Mouse (Mus musculus): ENCODE results near the gene ccdc198. TPM values are rescaled to one million over a fixed set of nuclear protein-coding genes. Genes with fewer than 3 reads are reported as not detected.
"Not testable (repeated sequence)": the region's sequence is repeated elsewhere in the genome, so short reads cannot be mapped to it uniquely, and the experiment has no call there.

The ccdc198 gene
- not detected in 2 replicates for polyA plus RNA-seq (2015; fragmentation: Nextera tagmentation; extraction: Ambion mirVana)

DNA sequence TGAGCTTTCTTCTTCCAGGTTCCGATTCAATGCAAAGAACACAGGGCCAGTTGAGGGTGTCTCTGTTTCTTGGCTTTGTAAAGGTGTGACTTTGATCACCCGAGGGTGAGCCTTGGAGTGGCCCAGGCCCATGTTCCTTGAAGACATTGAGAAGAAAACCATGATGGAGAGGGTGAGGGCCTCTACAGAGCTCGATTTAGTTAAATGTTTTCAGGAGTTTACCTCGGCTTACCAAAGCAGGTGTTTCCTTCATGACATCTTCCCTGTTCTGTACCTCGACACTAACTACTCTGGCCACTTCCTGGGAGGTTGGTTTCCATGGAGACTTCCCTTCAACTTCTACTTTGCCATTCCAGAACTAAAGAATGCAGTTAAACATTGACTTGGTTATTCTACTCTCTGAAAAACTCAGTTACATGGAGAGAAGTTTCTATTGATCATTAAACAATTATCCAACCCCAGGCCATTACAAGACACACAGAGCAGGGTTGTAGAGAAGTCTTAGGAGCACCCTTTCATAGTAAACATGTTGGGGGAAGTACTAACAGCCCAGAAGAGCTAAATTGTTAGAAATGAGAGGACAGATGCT lies at the start of gene ccdc198:
TSS of gene ccdc198 (minus strand) at position 349 of the 589 bp plus-strand sequence.
- H3K4me3 ChIP-seq, result no peak within 1 kb of the TSS
- no peaks in the 10 kb centered on the region for H3K27me3 ChIP-seq
- no peak within 1 kb of the TSS for H3K27ac ChIP-seq
- H3K4me2 ChIP-seq, result no peak within 1 kb of the TSS
- H3K4me1 ChIP-seq, result no peaks in the 10 kb centered on the region
- no peaks in the 10 kb centered on the region for H3K36me3 ChIP-seq
- no peaks in the 10 kb centered on the region for H3K9me3 ChIP-seq
- no peak for ATAC-seq (ENCODE audit: insufficient number of reproducible peaks, low FRiP score, low TSS enrichment, low read depth)
- 75% methylated on average over 5 of the region's 5 CpGs for WGBS
- H3K9ac ChIP-seq, result no peak within 1 kb of the TSS

DNA sequence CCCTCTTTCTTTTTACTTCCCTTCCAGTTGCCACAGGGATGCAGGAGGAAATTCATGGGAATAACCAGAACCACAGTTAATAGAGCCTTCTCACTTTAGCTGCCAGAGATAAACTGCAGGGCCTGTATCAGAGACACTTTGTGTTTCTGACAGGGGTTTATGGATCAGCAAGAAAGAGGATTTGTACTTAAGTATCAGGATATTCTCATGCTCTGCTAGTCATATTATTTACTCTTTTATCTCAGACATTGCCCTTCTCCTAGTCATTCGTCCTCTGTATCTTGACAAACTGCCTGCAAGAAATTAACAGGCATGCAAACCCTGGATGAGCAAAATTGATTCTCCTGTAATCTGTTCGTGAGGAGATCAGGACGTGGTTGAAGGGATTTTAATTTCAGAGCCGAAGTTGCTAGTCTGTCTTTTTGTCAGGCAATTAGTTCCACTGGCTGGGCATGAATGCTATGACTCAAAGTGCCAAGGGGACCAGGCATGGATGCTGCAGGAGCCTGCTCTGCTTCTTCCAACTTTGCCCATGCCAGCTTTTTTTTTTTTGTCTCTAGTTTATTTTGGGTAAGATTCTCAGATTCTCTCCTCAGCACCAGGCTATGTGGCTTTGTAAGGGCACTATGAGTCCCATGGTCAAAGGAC lies 48.7 kb upstream of the ccdc198 start:
- Histone ChIP-seq H3K27ac (no peak overlapping the region), H3K36me3 (no peaks in the 10 kb centered on the region), H3K27me3 (no peaks in the 10 kb centered on the region), H3K4me2 (no peak overlapping the region), H3K9ac (no peak overlapping the region), H3K4me3 (no peak overlapping the region), H3K4me1 (no peaks in the 10 kb centered on the region), H3K9me3 (no peaks in the 10 kb centered on the region)
- ATAC-seq (ENCODE audit: insufficient number of reproducible peaks, low FRiP score, low TSS enrichment, low read depth), result no peak
- WGBS, result 57% methylated on average over 4 of the region's 4 CpGs

DNA sequence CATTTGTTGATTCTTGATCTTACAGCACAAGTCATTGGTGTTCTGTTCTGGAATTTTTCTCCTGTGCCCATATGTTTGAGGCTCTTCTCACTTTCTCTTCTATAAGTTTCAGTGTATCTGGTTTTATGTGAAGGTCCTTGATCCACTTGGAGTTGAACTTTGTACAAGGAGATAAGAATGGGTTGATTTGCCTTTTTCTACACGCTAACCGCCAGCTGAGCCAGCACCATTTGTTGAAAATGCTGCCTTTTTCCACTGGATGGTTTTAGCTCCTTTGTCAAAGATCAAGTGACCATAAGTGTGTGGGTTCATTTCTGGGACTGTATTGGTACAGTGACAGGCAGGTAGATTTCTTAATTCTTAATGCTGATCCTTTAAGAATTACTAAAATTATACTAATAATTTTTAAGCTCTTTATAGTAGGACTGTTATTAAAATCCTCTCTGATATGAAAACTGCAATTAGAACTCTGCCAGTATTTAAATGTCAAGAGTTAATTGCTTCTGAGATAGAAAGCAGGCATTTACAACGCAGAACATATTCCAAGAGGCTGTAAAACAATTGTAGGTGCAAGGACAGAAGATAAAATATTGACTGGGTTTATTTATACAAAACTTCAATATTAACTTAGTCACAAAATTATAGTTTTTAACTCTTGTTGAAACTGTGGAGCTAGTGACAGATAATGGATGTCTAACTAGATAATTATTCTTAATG lies 44.9 kb upstream of the ccdc198 start:
- no peaks in the 10 kb centered on the region for H3K36me3 ChIP-seq
- 87% methylated on average over 3 of the region's 3 CpGs for WGBS
- no peak overlapping the region for H3K9ac ChIP-seq
- no peaks in the 10 kb centered on the region for H3K4me1 ChIP-seq
- no peak overlapping the region for H3K4me3 ChIP-seq
- H3K27me3 ChIP-seq, result no peaks in the 10 kb centered on the region
- no peak for ATAC-seq (ENCODE audit: insufficient number of reproducible peaks, low FRiP score, low TSS enrichment, low read depth)
- H3K9me3 ChIP-seq, result no peaks in the 10 kb centered on the region
- no peak overlapping the region for H3K4me2 ChIP-seq
- H3K27ac ChIP-seq, result no peak overlapping the region

DNA sequence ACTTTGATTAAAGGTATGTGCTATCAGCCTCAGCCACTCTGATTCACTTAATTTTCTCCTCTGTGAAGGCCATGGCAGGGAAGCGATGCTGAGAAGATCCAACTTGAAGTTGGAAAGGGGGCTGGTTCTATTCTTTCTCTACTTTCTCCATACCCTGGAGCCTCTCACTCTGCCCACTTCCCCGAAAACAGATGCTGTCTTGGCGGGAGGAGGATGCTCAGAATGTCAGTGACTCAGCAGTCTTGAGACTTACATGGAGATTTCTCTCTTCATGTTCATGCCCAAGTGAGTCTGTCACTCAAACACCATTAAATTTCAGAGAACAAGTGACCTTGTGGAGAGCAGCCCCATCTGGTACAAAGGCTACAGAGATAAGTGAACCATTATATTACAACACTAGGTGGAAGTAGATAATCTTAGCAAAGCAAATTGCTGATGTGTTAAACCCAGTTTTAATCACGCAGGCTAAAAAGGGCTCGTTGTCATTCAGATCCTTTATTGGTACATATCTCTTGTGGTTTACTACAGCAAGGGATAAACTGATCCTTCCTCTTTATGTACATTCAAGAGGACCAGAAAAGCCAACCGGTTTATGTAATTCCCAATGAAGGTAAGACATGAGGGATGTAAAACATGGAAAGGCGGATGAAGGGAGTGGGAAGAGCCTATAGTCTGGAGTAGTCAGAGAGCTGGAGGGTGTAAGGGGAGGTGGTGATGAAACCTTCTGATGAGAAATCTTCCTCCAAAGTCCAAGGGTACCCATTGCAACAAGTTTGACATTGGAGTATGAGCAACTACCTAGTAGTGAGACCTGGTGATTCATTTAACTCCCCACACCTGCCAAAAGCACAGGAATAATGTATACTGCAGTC lies 38.7 kb upstream of the ccdc198 start:
- 83% methylated on average over 7 of the region's 7 CpGs for WGBS
- Histone ChIP-seq H3K9me3 (no peaks in the 10 kb centered on the region), H3K27ac (no peak overlapping the region), H3K4me3 (no peak overlapping the region), H3K36me3 (no peaks in the 10 kb centered on the region), H3K27me3 (no peaks in the 10 kb centered on the region), H3K9ac (no peak overlapping the region), H3K4me2 (no peak overlapping the region), H3K4me1 (no peaks in the 10 kb centered on the region)
- ATAC-seq (ENCODE audit: insufficient number of reproducible peaks, low FRiP score, low TSS enrichment, low read depth), result no peak

DNA sequence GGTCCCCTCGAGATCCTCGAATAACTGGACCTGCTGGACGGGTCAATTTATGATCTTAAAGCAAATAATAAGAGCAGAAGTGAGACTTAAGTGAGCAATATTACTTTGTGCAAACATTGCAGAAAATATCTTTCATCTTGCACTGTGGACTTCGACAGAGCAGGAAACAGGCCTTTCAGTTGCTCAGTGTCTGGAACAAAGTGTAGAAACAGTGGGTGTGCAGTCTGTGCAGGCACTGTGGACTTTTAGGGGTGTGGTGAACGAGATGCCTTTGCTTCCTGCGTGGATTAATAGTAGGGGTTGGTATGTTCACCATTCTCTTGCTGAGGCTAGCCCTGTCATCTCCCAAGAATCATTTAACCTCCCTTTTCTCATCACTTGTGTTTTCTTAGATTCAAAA lies 33.6 kb upstream of the ccdc198 start:
- Histone ChIP-seq H3K36me3 (no peaks in the 10 kb centered on the region), H3K27ac (no peak overlapping the region), H3K9me3 (no peaks in the 10 kb centered on the region), H3K4me3 (no peak overlapping the region), H3K4me1 (no peaks in the 10 kb centered on the region), H3K27me3 (no peaks in the 10 kb centered on the region), H3K4me2 (no peak overlapping the region), H3K9ac (no peak overlapping the region)
- 74% methylated on average over 6 of the region's 6 CpGs for WGBS
- ATAC-seq (ENCODE audit: insufficient number of reproducible peaks, low FRiP score, low TSS enrichment, low read depth), result no peak

DNA sequence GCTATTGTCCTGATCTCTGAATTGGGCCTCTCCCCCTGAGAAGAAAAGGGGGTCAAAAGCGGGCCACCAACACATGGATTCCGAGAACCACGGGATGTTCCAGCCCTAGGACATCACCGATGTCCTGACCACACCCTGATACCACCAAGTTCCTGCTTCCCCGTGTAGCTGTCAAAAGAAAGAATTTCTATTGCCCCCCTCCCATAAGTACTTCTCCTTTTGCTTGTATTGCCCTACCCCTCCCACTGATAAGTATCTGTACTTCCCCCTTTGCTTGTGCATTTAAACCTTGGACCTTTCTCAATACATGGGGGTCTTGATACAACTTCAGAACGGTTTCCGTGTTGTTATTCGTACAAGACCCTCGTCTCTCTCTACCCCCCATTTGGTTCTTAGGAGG lies 33.2 kb upstream of the ccdc198 start:
- H3K4me1 ChIP-seq; H3K36me3 ChIP-seq; ATAC-seq (ENCODE audit: insufficient number of reproducible peaks, low FRiP score, low TSS enrichment, low read depth); H3K27me3 ChIP-seq; H3K27ac ChIP-seq; H3K9ac ChIP-seq; H3K9me3 ChIP-seq; H3K4me2 ChIP-seq; H3K4me3 ChIP-seq: not testable (repeated sequence)
- WGBS, result 92% methylated on average over 9 of the region's 9 CpGs

DNA sequence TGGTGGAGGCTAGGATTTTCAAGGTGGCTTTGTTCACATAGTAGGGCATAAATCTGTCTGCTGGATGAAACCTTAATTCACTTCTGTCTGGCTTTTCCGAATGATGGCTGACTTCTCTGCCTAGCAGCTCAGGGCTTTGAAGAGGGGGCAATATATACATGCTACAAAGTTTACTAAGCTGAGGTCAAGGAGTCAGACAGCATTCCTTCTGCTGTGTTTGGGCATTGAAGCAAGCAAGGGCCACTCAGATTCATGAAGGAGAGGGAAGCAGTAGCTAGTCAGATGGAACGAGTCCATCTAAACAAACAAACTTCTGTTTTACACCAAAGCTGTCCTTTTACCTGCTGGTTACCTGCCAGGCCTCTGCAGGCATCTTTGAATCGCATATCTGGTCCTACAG lies 32.4 kb upstream of the ccdc198 start:
- WGBS, result 56% methylated on average over 3 of the region's 3 CpGs

DNA sequence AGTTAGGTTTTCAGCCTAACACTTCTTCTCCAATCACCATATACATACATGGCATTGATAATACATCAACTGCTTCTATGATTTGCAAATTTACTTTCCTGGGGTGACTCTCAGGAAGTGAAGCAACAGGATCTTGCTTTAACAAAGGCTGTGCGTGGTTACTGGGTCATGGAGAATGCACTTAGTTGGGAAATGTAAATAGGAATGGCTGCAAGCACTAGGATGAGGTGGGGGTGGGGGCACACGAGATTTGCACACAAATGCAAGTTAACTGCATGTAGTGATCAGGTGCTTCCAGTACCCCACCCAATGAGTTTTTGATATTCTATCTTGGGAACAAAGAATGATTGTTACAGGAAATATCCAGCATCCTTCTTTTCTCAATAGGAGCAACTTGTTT lies 30.1 kb upstream of the ccdc198 start:
- Histone ChIP-seq H3K36me3 (no peaks in the 10 kb centered on the region), H3K9me3 (no peaks in the 10 kb centered on the region), H3K4me3 (no peak overlapping the region), H3K4me1 (no peaks in the 10 kb centered on the region), H3K27me3 (no peaks in the 10 kb centered on the region), H3K27ac (no peak overlapping the region), H3K9ac (no peak overlapping the region), H3K4me2 (no peak overlapping the region)
- WGBS, result 44% methylated on average over 2 of the region's 2 CpGs
- no peak for ATAC-seq (ENCODE audit: insufficient number of reproducible peaks, low FRiP score, low TSS enrichment, low read depth)

More for the DNA sequence above, 32.4 kb upstream of the ccdc198 start:
- Histone ChIP-seq H3K9ac (no peak overlapping the region), H3K27ac (no peak overlapping the region), H3K4me3 (no peak overlapping the region), H3K4me1 (no peaks in the 10 kb centered on the region), H3K4me2 (no peak overlapping the region), H3K9me3 (no peaks in the 10 kb centered on the region), H3K27me3 (no peaks in the 10 kb centered on the region), H3K36me3 (no peaks in the 10 kb centered on the region)
- ATAC-seq (ENCODE audit: insufficient number of reproducible peaks, low FRiP score, low TSS enrichment, low read depth), result no peak

DNA sequence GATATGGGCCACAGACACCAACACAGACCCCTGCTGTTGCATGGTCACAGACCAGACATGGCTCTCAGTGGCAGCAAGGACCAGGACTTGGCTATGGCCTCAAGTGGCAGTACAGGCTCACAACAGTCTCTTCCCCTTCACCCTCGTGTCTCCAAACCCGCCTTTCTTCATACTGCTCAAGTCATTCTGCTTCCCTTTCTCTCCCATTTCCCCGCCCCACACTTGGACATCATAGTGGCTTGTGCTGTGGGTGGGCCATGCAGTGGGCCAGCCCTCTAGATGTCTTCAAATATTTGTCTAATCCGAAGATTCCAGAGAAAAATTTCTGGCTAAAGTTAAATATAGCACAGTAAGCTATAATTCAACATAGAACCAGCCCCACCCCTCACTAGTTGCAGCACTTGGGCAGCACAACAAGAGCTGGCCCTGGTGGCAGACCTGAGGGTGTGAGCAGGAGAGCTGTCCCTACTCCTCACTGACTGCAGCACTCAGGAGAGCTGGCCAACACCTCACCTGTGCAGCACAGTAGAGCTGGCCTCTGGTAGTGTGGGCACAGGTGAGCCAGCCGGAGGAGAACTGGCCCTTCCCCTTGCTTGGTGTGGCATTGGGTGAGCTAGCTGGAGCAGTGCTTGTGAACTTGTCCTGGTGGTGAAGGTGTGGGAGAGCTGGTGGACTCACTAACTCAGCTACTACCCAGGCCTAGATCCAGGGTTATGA lies 20.2 kb upstream of the ccdc198 start:
- 85% methylated on average over 5 of the region's 5 CpGs for WGBS
- H3K9ac ChIP-seq, result no peak overlapping the region

DNA sequence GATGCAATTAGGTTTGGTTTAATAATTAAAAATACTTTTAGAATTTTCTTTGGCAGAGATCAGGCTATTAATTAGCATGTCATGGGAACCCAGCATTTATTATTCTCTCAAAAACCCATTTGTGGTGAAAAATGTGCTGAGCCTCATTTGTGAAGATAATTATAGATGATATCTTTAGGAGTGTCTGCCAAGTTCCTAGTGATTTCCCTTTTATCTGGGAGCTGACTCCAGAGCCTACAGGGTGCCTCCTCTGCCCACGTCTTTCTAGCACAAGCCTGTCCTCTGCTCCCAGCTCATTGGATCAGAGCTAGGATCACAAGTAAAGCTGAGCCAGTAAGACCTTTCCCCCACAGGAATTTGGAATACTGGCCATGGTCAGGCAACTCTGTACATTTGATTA lies 3.8 kb downstream of the ccdc198 start:
- 17% methylated on average over 1 of the region's 1 CpGs for WGBS
- no peak overlapping the region for H3K4me3 ChIP-seq
- H3K4me2 ChIP-seq, result no peak overlapping the region
- H3K27ac ChIP-seq, result no peak overlapping the region
- no peaks in the 10 kb centered on the region for H3K4me1 ChIP-seq
- no peak for ATAC-seq (ENCODE audit: insufficient number of reproducible peaks, low FRiP score, low TSS enrichment, low read depth)
- H3K9me3 ChIP-seq, result no peaks in the 10 kb centered on the region
- H3K27me3 ChIP-seq, result no peaks in the 10 kb centered on the region
- no peak overlapping the region for H3K9ac ChIP-seq
- H3K36me3 ChIP-seq, result no peaks in the 10 kb centered on the region

More for the DNA sequence above, 20.2 kb upstream of the ccdc198 start:
- no peaks in the 10 kb centered on the region for H3K9me3 ChIP-seq
- ATAC-seq (ENCODE audit: insufficient number of reproducible peaks, low FRiP score, low TSS enrichment, low read depth), result no peak
- no peak overlapping the region for H3K4me3 ChIP-seq
- H3K36me3 ChIP-seq, result no peaks in the 10 kb centered on the region
- no peaks in the 10 kb centered on the region for H3K27me3 ChIP-seq
- H3K4me1 ChIP-seq, result no peaks in the 10 kb centered on the region
- H3K4me2 ChIP-seq, result no peak overlapping the region
- no peak overlapping the region for H3K27ac ChIP-seq

DNA sequence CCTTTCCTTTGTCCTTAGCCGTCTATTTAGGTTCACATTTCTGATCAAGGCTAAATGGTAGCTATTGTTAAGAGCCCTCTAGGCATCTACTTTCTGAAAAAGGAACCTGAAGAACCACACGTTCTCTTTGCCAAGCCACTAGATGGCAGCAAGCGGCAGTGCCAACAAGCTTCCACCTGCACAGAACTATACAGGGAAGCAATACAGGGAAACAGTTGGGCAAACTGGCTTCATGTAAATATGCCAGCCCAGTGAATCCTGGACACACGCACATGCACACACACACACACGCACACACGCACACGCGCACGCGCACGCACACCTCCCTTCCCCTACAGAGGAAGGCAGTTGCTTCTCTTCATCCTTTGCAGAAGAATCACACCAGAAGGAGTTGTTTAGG lies 7.1 kb downstream of the ccdc198 start:
- no peak for ATAC-seq (ENCODE audit: insufficient number of reproducible peaks, low FRiP score, low TSS enrichment, low read depth)
- WGBS, result 31% methylated on average over 11 of the region's 11 CpGs
- H3K4me1 ChIP-seq, result no peaks in the 10 kb centered on the region
- H3K9me3 ChIP-seq, result no peaks in the 10 kb centered on the region
- H3K36me3 ChIP-seq, result no peaks in the 10 kb centered on the region
- H3K9ac ChIP-seq, result no peak overlapping the region
- no peak overlapping the region for H3K4me3 ChIP-seq
- H3K27ac ChIP-seq, result no peak overlapping the region
- no peaks in the 10 kb centered on the region for H3K27me3 ChIP-seq
- no peak overlapping the region for H3K4me2 ChIP-seq

All from limb, embryonic 15.5 days (tissue).